Mouse (Mus musculus): Measurements from ENCODE around the gene Spsb1. TPM values are rescaled to one million over a fixed set of nuclear protein-coding genes. Genes with fewer than 3 reads are reported as not detected.
A peak's percentile ranks its signal among the peaks of the same experiment; 100 is the strongest.

The Spsb1 gene
- polyA plus RNA-seq, 1 experiment from 2014 or later: 11.7 TPM

DNA sequence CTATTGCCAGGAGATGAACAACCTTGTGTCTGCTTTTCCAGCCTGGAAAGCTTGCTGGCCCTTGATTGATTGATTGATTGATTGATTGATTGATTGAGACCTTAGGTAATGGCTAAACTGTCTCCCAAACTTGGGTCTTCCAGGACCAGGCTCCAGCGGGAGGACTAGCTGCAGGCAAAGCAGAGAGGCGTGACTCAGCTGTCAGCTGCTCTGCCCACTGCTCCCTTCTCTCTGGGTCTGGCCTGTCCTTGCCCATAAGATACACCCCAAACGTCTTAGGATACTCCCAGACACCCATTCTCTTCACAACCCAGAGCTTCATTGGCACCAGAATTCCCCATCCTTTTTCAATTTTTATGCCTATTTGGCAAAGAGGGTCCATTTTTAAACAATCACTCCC lies 24.1 kb downstream of the Spsb1 start:
- no peaks in the 10 kb centered on the region for H3K36me3 ChIP-seq
- no peak for ATAC-seq (replicated peaks; ENCODE audit: low FRiP score)
- H3K4me1 ChIP-seq: no peaks in the 10 kb centered on the region
- 54% methylated on average over 3 of the region's 3 CpGs for WGBS
- H3K9me3 ChIP-seq (replicated peaks): no peaks in the 10 kb centered on the region
- no peak overlapping the region for H3K9ac ChIP-seq
- no peaks in the 10 kb centered on the region for H3K27me3 ChIP-seq
- H3K4me2 ChIP-seq: no peak overlapping the region
- H3K27ac ChIP-seq: no peak overlapping the region
- H3K4me3 ChIP-seq (replicated peaks): no peak overlapping the region

DNA sequence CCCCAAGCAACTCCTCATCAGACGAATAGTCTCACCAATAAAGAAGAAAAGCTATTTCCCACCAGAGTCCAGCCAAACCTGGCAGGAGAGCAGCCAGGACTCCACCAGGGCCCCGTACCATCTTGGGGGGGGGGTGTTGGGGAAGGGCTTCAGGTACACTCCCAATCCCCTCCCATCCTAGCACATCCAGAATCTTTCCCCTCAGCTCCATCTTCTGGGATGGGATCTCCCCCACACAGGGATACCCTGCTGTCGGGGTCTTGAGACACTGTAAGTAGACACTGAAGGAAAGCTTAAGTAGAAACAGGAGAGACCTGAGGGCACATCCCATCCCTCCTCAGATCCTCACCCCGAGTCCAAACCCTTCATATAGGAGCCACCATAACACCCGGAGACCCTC lies 31.8 kb downstream of the Spsb1 start:
- peaks cover 57% of the 10 kb centered on the region for H3K4me1 ChIP-seq
- 53% methylated on average over 4 of the region's 5 CpGs for WGBS
- no peak overlapping the region for H3K4me2 ChIP-seq
- H3K9me3 ChIP-seq (replicated peaks): no peaks in the 10 kb centered on the region
- H3K27ac ChIP-seq: no peak overlapping the region
- no peaks in the 10 kb centered on the region for H3K27me3 ChIP-seq
- no peaks in the 10 kb centered on the region for H3K36me3 ChIP-seq
- ATAC-seq (replicated peaks; ENCODE audit: low FRiP score): no peak
- H3K9ac ChIP-seq: no peak overlapping the region
- H3K4me3 ChIP-seq (replicated peaks): no peak overlapping the region

DNA sequence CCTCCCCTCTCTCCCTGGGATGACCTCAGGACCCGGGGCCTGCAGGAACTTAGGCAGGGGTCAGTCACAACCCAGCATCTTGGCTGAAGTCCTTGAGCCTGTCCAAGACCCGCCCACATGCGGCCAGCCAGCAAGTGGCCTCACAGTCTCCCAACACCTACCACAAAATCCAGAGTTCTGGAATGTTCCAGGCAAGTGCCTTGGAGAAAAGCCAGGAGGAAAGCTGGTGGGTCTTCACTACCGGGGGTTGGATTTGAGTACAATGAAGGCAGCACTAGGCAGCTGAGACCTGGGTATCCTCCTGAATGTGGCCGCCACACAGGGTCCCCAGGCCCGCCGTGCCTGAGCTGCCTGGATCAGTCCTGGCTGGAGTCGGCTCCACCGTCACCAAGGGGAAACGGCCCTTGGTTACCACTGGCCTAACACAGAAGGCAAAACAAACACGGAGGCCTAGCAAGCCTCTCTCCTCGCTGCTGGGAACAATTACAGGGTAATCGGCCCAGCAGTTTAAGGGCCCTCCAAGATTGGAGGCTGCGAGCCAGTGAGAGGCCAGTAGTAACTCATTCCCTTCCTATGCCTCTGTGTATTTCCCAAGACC lies 32.6 kb downstream of the Spsb1 start:
- no peak overlapping the region for H3K4me3 ChIP-seq (replicated peaks)
- no peaks in the 10 kb centered on the region for H3K27me3 ChIP-seq
- peak overlapping the region; percentile 73 for H3K27ac ChIP-seq
- ATAC-seq (replicated peaks; ENCODE audit: low FRiP score): peak; percentile 38; the same call in 1 of the 2 replicates
- H3K9ac ChIP-seq: no peak overlapping the region
- H3K4me1 ChIP-seq: peaks cover 65% of the 10 kb centered on the region
- 0 out of 2 replicates have a peak overlapping the region, but pooled peaks have one; percentile 8 for H3K4me2 ChIP-seq
- H3K9me3 ChIP-seq (replicated peaks): no peaks in the 10 kb centered on the region
- H3K36me3 ChIP-seq: no peaks in the 10 kb centered on the region
- WGBS: 20% methylated on average over 14 of the region's 14 CpGs

DNA sequence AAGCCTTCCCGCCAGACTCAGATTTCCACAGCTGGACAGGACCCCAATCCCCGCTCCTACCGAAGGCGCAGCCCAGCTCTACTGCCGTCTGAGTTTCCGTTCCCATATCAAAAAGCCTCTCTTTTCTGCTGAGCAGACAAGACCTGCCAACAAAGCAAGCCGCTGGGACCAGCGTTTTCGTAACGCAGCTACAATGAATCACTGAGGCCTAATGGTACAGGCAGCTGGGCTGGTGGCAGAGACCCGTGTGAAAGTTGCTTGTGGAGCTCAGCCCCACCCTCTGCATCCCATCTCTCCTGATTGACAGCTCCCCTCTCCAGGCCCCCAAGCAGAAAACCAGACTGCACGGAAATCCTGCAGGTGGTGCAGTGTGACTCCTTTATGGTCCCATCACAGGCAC lies 34.0 kb downstream of the Spsb1 start:
- no peaks in the 10 kb centered on the region for H3K36me3 ChIP-seq
- no peak overlapping the region for H3K9ac ChIP-seq
- no peak overlapping the region for H3K4me2 ChIP-seq
- no peak; the same call in 1 of the 2 replicates for ATAC-seq (replicated peaks; ENCODE audit: low FRiP score)
- peak overlapping the region; percentile 73; the same call in 1 of the 2 replicates for H3K27ac ChIP-seq
- no peaks in the 10 kb centered on the region for H3K9me3 ChIP-seq (replicated peaks)
- H3K4me3 ChIP-seq (replicated peaks): no peak overlapping the region
- 24% methylated on average over 12 of the region's 12 CpGs for WGBS
- no peaks in the 10 kb centered on the region for H3K27me3 ChIP-seq
- peaks cover 79% of the 10 kb centered on the region for H3K4me1 ChIP-seq

DNA sequence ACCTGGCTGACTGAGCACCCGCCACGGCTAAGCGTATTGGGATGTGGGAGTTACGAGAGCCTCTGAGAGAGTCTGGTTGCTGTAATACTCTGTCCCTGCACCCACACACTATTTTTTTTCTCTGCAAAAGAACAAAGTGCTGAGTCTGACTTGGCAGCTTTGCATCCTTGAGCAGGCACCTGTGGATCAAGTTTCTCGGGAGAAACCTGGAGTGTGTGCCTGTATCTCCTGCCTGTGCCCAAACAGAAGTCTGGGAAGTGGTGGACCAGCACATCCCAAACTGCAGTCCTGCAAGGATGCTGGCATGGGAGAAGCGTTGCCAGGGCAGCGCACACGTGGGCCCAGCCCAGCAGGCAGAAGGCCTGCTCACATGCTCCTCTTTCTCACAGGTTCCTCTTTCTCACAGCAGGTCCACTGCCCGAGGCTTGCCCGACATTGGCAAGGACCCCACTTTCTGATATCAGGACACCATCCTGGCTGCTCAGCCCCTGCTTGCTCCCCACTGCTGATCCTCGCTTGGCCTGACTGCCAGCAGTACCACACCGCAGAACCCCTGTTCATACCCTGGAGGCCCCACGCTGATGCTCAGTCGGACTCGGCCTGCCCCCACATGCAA lies 36.3 kb downstream of the Spsb1 start:
- WGBS: 66% methylated on average over 15 of the region's 15 CpGs
- ATAC-seq (replicated peaks; ENCODE audit: low FRiP score): no peak
- Histone ChIP-seq H3K4me1 (peaks cover 91% of the 10 kb centered on the region), H3K4me3 (replicated peaks) (no peak overlapping the region), H3K27me3 (no peaks in the 10 kb centered on the region), H3K9me3 (replicated peaks) (no peaks in the 10 kb centered on the region), H3K27ac (peak overlapping the region; percentile 13; the same call in 1 of the 2 replicates), H3K4me2 (no peak overlapping the region), H3K36me3 (no peaks in the 10 kb centered on the region), H3K9ac (no peak overlapping the region)

DNA sequence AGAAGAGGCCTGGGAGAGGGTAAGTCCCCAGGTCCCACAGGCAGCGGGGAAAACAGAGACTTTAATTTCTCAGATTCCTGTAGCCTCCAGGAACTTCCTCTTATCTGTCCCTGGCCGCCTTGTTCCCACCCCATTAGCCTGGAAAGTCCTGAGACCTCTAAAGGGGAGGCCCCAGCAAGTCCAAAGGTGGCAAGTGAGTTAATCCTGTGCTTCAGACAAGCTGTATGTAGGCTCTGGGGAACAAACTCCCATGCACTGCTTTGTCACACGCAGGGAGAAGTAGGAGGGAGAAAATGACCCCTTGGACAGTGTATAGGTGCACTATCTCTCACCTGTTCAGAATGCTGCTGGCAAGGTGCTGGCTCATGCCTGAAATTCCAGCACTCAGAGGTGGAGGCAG lies 38.0 kb downstream of the Spsb1 start:
- Histone ChIP-seq H3K27ac (peak overlapping the region; percentile 51; the same call in 1 of the 2 replicates), H3K27me3 (no peaks in the 10 kb centered on the region), H3K9me3 (replicated peaks) (no peaks in the 10 kb centered on the region), H3K9ac (no peak overlapping the region), H3K36me3 (no peaks in the 10 kb centered on the region), H3K4me1 (peaks cover 90% of the 10 kb centered on the region), H3K4me3 (replicated peaks) (no peak overlapping the region), H3K4me2 (no peak overlapping the region)
- WGBS: 56% methylated on average over 3 of the region's 3 CpGs
- ATAC-seq (replicated peaks; ENCODE audit: low FRiP score): no peak

DNA sequence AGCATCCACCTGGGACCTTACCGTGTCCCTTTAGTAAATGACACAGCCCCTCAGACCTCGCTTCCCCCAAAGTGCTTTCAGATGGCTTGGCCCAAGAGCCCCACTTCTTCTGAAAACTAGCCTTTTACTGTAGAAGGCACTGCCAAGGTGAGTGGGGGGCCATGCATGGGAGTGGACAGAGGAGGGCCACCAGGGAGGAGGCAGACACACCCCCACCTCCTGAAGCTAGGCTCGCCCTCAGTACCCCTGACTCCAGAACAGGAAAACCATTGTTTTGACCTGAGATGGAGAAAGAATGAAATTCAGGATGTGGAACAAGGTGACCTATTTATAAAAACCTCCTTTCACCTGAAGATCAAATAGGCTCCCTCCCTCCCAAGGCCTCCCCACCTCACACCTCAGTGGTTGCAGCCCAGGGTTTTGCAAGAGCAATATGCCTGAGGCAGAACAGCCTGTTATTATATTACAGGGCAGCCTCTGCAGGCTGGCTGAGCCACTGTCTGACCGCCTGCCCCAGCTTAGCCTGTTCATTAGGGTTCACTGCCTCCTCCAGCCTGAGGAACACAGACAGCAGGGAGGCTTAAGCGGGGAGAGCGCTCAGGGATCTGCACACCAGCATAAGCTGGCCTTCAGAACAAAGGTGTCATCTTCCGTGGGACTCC lies 41.0 kb downstream of the Spsb1 start:
- Histone ChIP-seq H3K4me3 (replicated peaks) (no peak overlapping the region), H3K4me1 (peaks cover 93% of the 10 kb centered on the region), H3K27me3 (no peaks in the 10 kb centered on the region), H3K9me3 (replicated peaks) (no peaks in the 10 kb centered on the region), H3K9ac (no peak overlapping the region), H3K4me2 (no peak overlapping the region), H3K36me3 (no peaks in the 10 kb centered on the region), H3K27ac (peak overlapping the region; percentile 82)
- ATAC-seq (replicated peaks; ENCODE audit: low FRiP score): peak; percentile 82
- WGBS: 44% methylated on average over 7 of the region's 7 CpGs

DNA sequence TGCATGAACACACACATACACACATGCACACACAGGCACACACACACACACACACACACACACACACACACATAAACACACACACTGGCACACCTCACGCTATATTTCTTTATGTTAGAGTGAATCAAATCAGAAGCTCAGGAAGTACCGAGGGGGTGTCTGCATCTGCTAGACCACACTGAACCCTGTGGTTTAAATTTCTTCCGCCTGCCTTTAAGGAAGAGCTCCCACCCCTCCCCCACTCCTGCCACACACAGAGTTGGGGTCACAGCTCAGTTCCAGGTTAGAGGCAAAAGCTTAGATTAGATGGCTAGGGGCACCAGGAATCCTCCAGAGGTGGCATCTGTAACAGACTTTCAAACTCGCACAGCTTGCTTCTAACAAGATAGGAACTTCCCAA lies 42.4 kb downstream of the Spsb1 start:
- no peak overlapping the region for H3K9ac ChIP-seq
- H3K36me3 ChIP-seq: no peaks in the 10 kb centered on the region
- no peaks in the 10 kb centered on the region for H3K27me3 ChIP-seq
- peaks cover 87% of the 10 kb centered on the region for H3K4me1 ChIP-seq
- peak overlapping the region; percentile 82 for H3K27ac ChIP-seq
- 26% methylated on average over 4 of the region's 4 CpGs for WGBS
- no peak for ATAC-seq (replicated peaks; ENCODE audit: low FRiP score)
- no peak overlapping the region for H3K4me3 ChIP-seq (replicated peaks)
- no peak overlapping the region for H3K4me2 ChIP-seq
- H3K9me3 ChIP-seq (replicated peaks): no peaks in the 10 kb centered on the region

DNA sequence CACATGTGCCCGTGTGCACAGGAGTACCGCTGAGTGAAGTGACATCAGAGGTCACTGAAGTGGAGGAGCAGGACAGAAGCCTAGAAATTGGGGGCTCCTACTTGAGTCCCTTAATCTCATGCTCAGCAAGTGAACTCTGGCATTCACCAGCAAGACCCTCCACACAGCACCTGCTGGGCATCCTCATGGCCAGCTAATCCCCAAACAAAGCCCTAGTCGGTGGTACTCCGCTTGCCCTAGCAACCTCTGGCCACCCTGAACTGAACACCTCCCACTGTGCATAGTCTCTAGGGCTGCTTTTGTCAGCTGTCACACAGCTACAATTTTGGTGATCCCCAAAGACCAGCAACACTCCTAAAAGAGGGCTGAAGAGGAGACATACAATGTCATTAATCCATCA lies 44.3 kb downstream of the Spsb1 start:
- no peak overlapping the region for H3K9ac ChIP-seq
- peaks cover 14% of the 10 kb centered on the region; the same call in 1 of the 2 replicates for H3K36me3 ChIP-seq
- no peak overlapping the region for H3K27ac ChIP-seq
- WGBS: 90% methylated on average over 4 of the region's 4 CpGs
- no peak overlapping the region for H3K4me2 ChIP-seq
- H3K4me3 ChIP-seq (replicated peaks): no peak overlapping the region
- H3K9me3 ChIP-seq (replicated peaks): no peaks in the 10 kb centered on the region
- ATAC-seq (replicated peaks; ENCODE audit: low FRiP score): no peak
- peaks cover 80% of the 10 kb centered on the region for H3K4me1 ChIP-seq
- H3K27me3 ChIP-seq: no peaks in the 10 kb centered on the region

DNA sequence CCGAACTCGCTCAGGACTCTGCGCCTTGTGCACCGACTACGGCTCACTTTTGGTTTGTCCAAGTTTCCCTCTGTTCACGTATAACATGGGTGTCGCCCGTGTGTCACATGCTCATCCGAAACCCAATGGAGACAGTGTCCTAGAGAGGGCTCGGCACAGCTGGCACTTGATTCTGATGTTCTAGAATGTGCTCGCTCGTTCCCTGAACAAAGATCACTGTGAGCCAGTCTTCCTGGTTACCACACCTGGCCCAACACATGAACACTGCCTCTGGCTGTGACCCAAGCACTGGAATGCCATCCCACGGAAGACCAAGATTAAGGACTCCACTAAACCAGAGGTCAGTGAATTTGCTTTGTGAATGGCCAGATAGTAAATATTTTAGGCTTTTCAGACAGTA lies 45.3 kb downstream of the Spsb1 start:
- H3K4me3 ChIP-seq (replicated peaks): no peak overlapping the region
- peaks cover 72% of the 10 kb centered on the region for H3K4me1 ChIP-seq
- H3K27ac ChIP-seq: no peak overlapping the region
- ATAC-seq (replicated peaks; ENCODE audit: low FRiP score): no peak
- H3K4me2 ChIP-seq: no peak overlapping the region
- H3K27me3 ChIP-seq: no peaks in the 10 kb centered on the region
- no peak overlapping the region for H3K9ac ChIP-seq
- H3K36me3 ChIP-seq: peaks cover 18% of the 10 kb centered on the region; the same call in 1 of the 2 replicates
- H3K9me3 ChIP-seq (replicated peaks): no peaks in the 10 kb centered on the region
- 86% methylated on average over 13 of the region's 13 CpGs for WGBS

DNA sequence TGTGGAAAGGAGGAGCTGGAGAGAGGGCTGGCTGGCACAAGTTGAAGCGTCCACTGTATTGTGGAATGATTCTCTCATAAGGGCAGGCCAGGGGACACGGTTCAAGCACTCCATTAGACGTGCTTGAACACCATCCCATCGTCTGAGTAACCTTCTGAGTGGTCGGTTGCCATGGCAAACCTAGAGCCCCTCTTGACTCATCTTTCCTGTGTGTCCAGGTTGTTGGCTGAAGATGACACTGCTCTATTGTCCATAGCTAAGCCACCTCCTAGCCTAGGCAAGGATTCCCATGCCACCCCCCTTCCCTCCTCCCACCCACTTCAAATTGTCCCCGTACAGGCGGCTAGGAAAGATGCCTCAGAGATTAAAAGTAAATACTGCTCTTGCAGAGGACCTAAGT lies 45.9 kb downstream of the Spsb1 start:
- 64% methylated on average over 7 of the region's 7 CpGs for WGBS
- H3K4me2 ChIP-seq: no peak overlapping the region
- peaks cover 66% of the 10 kb centered on the region for H3K4me1 ChIP-seq
- no peak overlapping the region for H3K27ac ChIP-seq
- no peak for ATAC-seq (replicated peaks; ENCODE audit: low FRiP score)
- H3K4me3 ChIP-seq (replicated peaks): no peak overlapping the region
- peaks cover 20% of the 10 kb centered on the region; the same call in 1 of the 2 replicates for H3K36me3 ChIP-seq
- H3K9me3 ChIP-seq (replicated peaks): no peaks in the 10 kb centered on the region
- no peak overlapping the region for H3K9ac ChIP-seq
- H3K27me3 ChIP-seq: no peaks in the 10 kb centered on the region

DNA sequence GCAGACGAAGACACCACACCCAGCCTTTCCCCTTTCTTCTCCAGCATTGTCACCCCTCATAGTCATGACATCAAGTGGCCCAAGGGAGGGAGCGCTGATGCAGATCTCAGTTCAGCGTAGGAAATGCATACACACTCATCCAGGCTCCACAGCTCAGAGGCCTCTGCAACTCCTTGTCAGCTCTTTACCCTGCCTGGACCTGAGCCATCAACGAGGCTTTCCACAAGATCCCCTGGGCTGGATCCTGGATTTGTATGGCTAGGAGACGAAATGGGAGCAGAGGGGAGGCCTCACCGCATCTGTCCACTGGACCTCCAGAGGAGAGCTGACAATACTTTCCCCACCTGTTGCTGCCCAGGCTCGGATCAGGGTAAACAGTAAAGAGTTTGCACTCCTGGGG lies 47.2 kb downstream of the Spsb1 start:
- 59% methylated on average over 7 of the region's 7 CpGs for WGBS
- no peaks in the 10 kb centered on the region for H3K9me3 ChIP-seq (replicated peaks)
- no peak for ATAC-seq (replicated peaks; ENCODE audit: low FRiP score)
- H3K4me3 ChIP-seq (replicated peaks): no peak overlapping the region
- no peak overlapping the region for H3K4me2 ChIP-seq
- peaks cover 20% of the 10 kb centered on the region; the same call in 1 of the 2 replicates for H3K36me3 ChIP-seq
- peaks cover 64% of the 10 kb centered on the region for H3K4me1 ChIP-seq
- no peaks in the 10 kb centered on the region for H3K27me3 ChIP-seq
- no peak overlapping the region for H3K27ac ChIP-seq
- no peak overlapping the region for H3K9ac ChIP-seq

Data from kidney, embryonic 15.5 days (tissue).